Mouse (Mus musculus) adrenal gland, postnatal 36 days (tissue): Measurements from ENCODE around the gene Mast4. TPM values are rescaled to one million over a fixed set of nuclear protein-coding genes. Genes with fewer than 3 reads are reported as not detected.

Source experiments
- DNase-seq, 2 experiments: peaks; one replicate each; pipeline ENCODE4 v3.0.0; 2021; ENCODE audit warnings: mixed read lengths in 1 of 2
- total RNA-seq, 2 experiments: library from RNA; stranded (reverse); gene quantifications; 2 replicates each; pipeline ENCODE4 v1.2.3; 2021

Mast4 gene
- total RNA-seq, 2 experiments from 2014 or later: 62.9 to 90.1 TPM

- DNase-seq: no peak
Measured at GRCm38 (mm10) chr13:102803206-102803605, 531.1 kb downstream of the Mast4 start.

GRCm38 (mm10) chr13:102792157-102792556, 542.1 kb downstream of the Mast4 start:
- no peak for DNase-seq

GRCm38 (mm10) chr13:102790601-102791155, 543.6 kb downstream of the Mast4 start:
- peak in 1 of 2 experiments; percentile 34 for DNase-seq

- DNase-seq: peak; percentile 19 to 50
Measured at GRCm38 (mm10) chr13:102786666-102787230, 547.5 kb downstream of the Mast4 start.

GRCm38 (mm10) chr13:102783531-102784310, 550.6 kb downstream of the Mast4 start:
- DNase-seq: no peak

- DNase-seq: no peak
Measured at GRCm38 (mm10) chr13:102779275-102779674, 555.0 kb downstream of the Mast4 start.

GRCm38 (mm10) chr13:102778859-102779258, 555.4 kb downstream of the Mast4 start:
- no peak for DNase-seq

GRCm38 (mm10) chr13:102775506-102775905, 558.8 kb downstream of the Mast4 start:
- no peak for DNase-seq

GRCm38 (mm10) chr13:102774786-102775201, 559.5 kb downstream of the Mast4 start:
- peak in 1 of 2 experiments; percentile 39 for DNase-seq

- no peak for DNase-seq
Measured at GRCm38 (mm10) chr13:102773169-102773568, 561.1 kb downstream of the Mast4 start.

GRCm38 (mm10) chr13:102770194-102770593, 564.1 kb downstream of the Mast4 start:
- no peak for DNase-seq

- DNase-seq: no peak
Measured at GRCm38 (mm10) chr13:102768512-102768911, 565.8 kb downstream of the Mast4 start.

- DNase-seq: no peak
Measured at GRCm38 (mm10) chr13:102767110-102767509, 567.2 kb downstream of the Mast4 start.

GRCm38 (mm10) chr13:102765216-102765615, 569.1 kb downstream of the Mast4 start:
- DNase-seq: no peak

- no peak for DNase-seq
Measured at GRCm38 (mm10) chr13:102764218-102764617, 570.1 kb downstream of the Mast4 start.

GRCm38 (mm10) chr13:102762203-102762602, 572.1 kb downstream of the Mast4 start:
- no peak for DNase-seq

- DNase-seq: no peak
Measured at GRCm38 (mm10) chr13:102761410-102761809, 572.9 kb downstream of the Mast4 start.

GRCm38 (mm10) chr13:102758021-102758420, 576.3 kb downstream of the Mast4 start:
- DNase-seq: peak; percentile 49 to 51

GRCm38 (mm10) chr13:102756071-102756470, 578.2 kb downstream of the Mast4 start:
- peak; percentile 86 to 87 for DNase-seq

GRCm38 (mm10) chr13:102755124-102755523, 579.2 kb downstream of the Mast4 start:
- no peak for DNase-seq

GRCm38 (mm10) chr13:102753714-102754556, 580.4 kb downstream of the Mast4 start:
- DNase-seq: no peak

GRCm38 (mm10) chr13:102749891-102750290, 584.4 kb downstream of the Mast4 start:
- no peak for DNase-seq
